Mouse (Mus musculus): Measurements from ENCODE around the gene Tfap2d. TPM values are rescaled to one million over a fixed set of nuclear protein-coding genes. Genes with fewer than 3 reads are reported as not detected.
A peak's percentile ranks its signal among the peaks of the same experiment; 100 is the strongest.

Gene Tfap2d
- not detected in 2 replicates for polyA plus RNA-seq (2015; fragmentation: Nextera tagmentation; extraction: Ambion mirVana)

- H3K4me3 ChIP-seq, result no peak within 1 kb of the TSS
- no peak for ATAC-seq (ENCODE audit: low read depth)
- 2% methylated on average over 6 of the region's 6 CpGs for WGBS
- no peak within 1 kb of the TSS for H3K4me2 ChIP-seq
- no peak within 1 kb of the TSS for H3K9ac ChIP-seq
- peaks cover 99% of the 10 kb centered on the region for H3K27me3 ChIP-seq
- H3K4me1 ChIP-seq (replicated peaks), result no peaks in the 10 kb centered on the region
- H3K36me3 ChIP-seq, result no peaks in the 10 kb centered on the region
- H3K27ac ChIP-seq (replicated peaks), result no peak within 1 kb of the TSS
- H3K9me3 ChIP-seq, result no peaks in the 10 kb centered on the region
Observed at GRCm38 (mm10) chr1:19102631-19103030, at the start of gene Tfap2d. Tfap2d (plus strand) TSS chr1:19103022.

- Histone ChIP-seq H3K4me3 (no peak overlapping the region), H3K9ac (no peak overlapping the region), H3K27me3 (no peaks in the 10 kb centered on the region), H3K27ac (replicated peaks) (no peak overlapping the region), H3K9me3 (no peaks in the 10 kb centered on the region), H3K4me2 (no peak overlapping the region), H3K36me3 (no peaks in the 10 kb centered on the region), H3K4me1 (replicated peaks) (no peaks in the 10 kb centered on the region)
- no peak for ATAC-seq (ENCODE audit: low read depth)
- WGBS, result 10% methylated on average over 3 of the region's 3 CpGs
Observed at GRCm38 (mm10) chr1:19056300-19056699, 46.5 kb upstream of the Tfap2d start.

GRCm38 (mm10) chr1:19056861-19057260 lies 46.0 kb upstream of the Tfap2d start:
- H3K27me3 ChIP-seq, result no peaks in the 10 kb centered on the region
- no peaks in the 10 kb centered on the region for H3K9me3 ChIP-seq
- H3K4me3 ChIP-seq, result no peak overlapping the region
- H3K4me1 ChIP-seq (replicated peaks), result no peaks in the 10 kb centered on the region
- H3K36me3 ChIP-seq, result no peaks in the 10 kb centered on the region
- no peak overlapping the region for H3K27ac ChIP-seq (replicated peaks)
- no peak for ATAC-seq (ENCODE audit: low read depth)
- H3K4me2 ChIP-seq, result no peak overlapping the region
- no peak overlapping the region for H3K9ac ChIP-seq
- WGBS, result 76% methylated on average over 6 of the region's 6 CpGs

- Histone ChIP-seq H3K9me3 (no peaks in the 10 kb centered on the region), H3K4me1 (replicated peaks) (peaks cover 5% of the 10 kb centered on the region; the same call in 1 of the 2 replicates), H3K9ac (no peak overlapping the region), H3K27ac (replicated peaks) (no peak overlapping the region), H3K27me3 (no peaks in the 10 kb centered on the region), H3K4me3 (no peak overlapping the region), H3K36me3 (no peaks in the 10 kb centered on the region), H3K4me2 (peak overlapping the region; percentile 28)
- ATAC-seq (ENCODE audit: low read depth), result peak; percentile 77
- 10% methylated on average over 8 of the region's 8 CpGs for WGBS
Observed at GRCm38 (mm10) chr1:19088078-19088477, 14.7 kb upstream of the Tfap2d start.

GRCm38 (mm10) chr1:19096921-19097320 lies 5.9 kb upstream of the Tfap2d start:
- WGBS, result under 1% methylated on average over 18 of the region's 18 CpGs
- Histone ChIP-seq H3K36me3 (no peaks in the 10 kb centered on the region), H3K4me1 (replicated peaks) (peaks cover 2% of the 10 kb centered on the region; the same call in 1 of the 2 replicates), H3K9me3 (no peaks in the 10 kb centered on the region), H3K27ac (replicated peaks) (no peak overlapping the region), H3K4me3 (no peak overlapping the region), H3K27me3 (peaks cover 83% of the 10 kb centered on the region), H3K4me2 (peak overlapping the region; percentile 31; the same call in 1 of the 2 replicates), H3K9ac (no peak overlapping the region)
- no peak for ATAC-seq (ENCODE audit: low read depth)

- H3K27me3 ChIP-seq, result peaks cover 100% of the 10 kb centered on the region
- H3K4me2 ChIP-seq, result no peak overlapping the region
- H3K4me1 ChIP-seq (replicated peaks), result no peaks in the 10 kb centered on the region
- H3K4me3 ChIP-seq, result no peak overlapping the region
- WGBS, result under 1% methylated on average over 21 of the region's 21 CpGs
- no peak overlapping the region for H3K9ac ChIP-seq
- no peak for ATAC-seq (ENCODE audit: low read depth)
- H3K27ac ChIP-seq (replicated peaks), result no peak overlapping the region
- H3K36me3 ChIP-seq, result no peaks in the 10 kb centered on the region
- H3K9me3 ChIP-seq, result no peaks in the 10 kb centered on the region
Observed at GRCm38 (mm10) chr1:19103316-19103715, 494 bp downstream of the Tfap2d start.

- ATAC-seq (ENCODE audit: low read depth), result no peak; the same call in 1 of the 2 replicates
- no peaks in the 10 kb centered on the region for H3K36me3 ChIP-seq
- no peak overlapping the region for H3K9ac ChIP-seq
- H3K4me1 ChIP-seq (replicated peaks), result no peaks in the 10 kb centered on the region
- H3K4me2 ChIP-seq, result no peak overlapping the region
- WGBS, result under 1% methylated on average over 10 of the region's 10 CpGs
- H3K27ac ChIP-seq (replicated peaks), result no peak overlapping the region
- H3K4me3 ChIP-seq, result no peak overlapping the region
- H3K27me3 ChIP-seq, result peaks cover 100% of the 10 kb centered on the region
- H3K9me3 ChIP-seq, result no peaks in the 10 kb centered on the region
Observed at GRCm38 (mm10) chr1:19103776-19104142, 937 bp downstream of the Tfap2d start.

GRCm38 (mm10) chr1:19104143-19104857 lies 1.5 kb downstream of the Tfap2d start:
- WGBS, result 1% methylated on average over 40 of the region's 40 CpGs
- Histone ChIP-seq H3K9ac (no peak overlapping the region), H3K27me3 (peaks cover 100% of the 10 kb centered on the region), H3K9me3 (no peaks in the 10 kb centered on the region), H3K4me1 (replicated peaks) (no peaks in the 10 kb centered on the region), H3K4me3 (no peak overlapping the region), H3K36me3 (no peaks in the 10 kb centered on the region), H3K27ac (replicated peaks) (no peak overlapping the region), H3K4me2 (no peak overlapping the region)
- ATAC-seq (ENCODE audit: low read depth), result peak; percentile 60; the same call in 1 of the 2 replicates

- Histone ChIP-seq H3K4me2 (no peak overlapping the region), H3K9ac (no peak overlapping the region), H3K4me1 (replicated peaks) (no peaks in the 10 kb centered on the region), H3K27ac (replicated peaks) (no peak overlapping the region), H3K36me3 (no peaks in the 10 kb centered on the region), H3K27me3 (peaks cover 100% of the 10 kb centered on the region), H3K9me3 (no peaks in the 10 kb centered on the region), H3K4me3 (no peak overlapping the region)
- no peak for ATAC-seq (ENCODE audit: low read depth)
- WGBS, result 2% methylated on average over 4 of the region's 4 CpGs
Observed at GRCm38 (mm10) chr1:19106401-19106800, 3.6 kb downstream of the Tfap2d start.

GRCm38 (mm10) chr1:19106841-19107800 lies 4.3 kb downstream of the Tfap2d start:
- no peak for ATAC-seq (ENCODE audit: low read depth)
- Histone ChIP-seq H3K27me3 (peaks cover 100% of the 10 kb centered on the region), H3K27ac (replicated peaks) (no peak overlapping the region), H3K4me2 (no peak overlapping the region), H3K9ac (no peak overlapping the region), H3K4me3 (no peak overlapping the region), H3K4me1 (replicated peaks) (no peaks in the 10 kb centered on the region), H3K9me3 (no peaks in the 10 kb centered on the region), H3K36me3 (no peaks in the 10 kb centered on the region)
- under 1% methylated on average over 13 of the region's 13 CpGs for WGBS

GRCm38 (mm10) chr1:19107801-19108200 lies 5.0 kb downstream of the Tfap2d start:
- 2% methylated on average over 3 of the region's 3 CpGs for WGBS
- Histone ChIP-seq H3K9ac (no peak overlapping the region), H3K9me3 (no peaks in the 10 kb centered on the region), H3K27me3 (peaks cover 100% of the 10 kb centered on the region), H3K4me3 (no peak overlapping the region), H3K27ac (replicated peaks) (no peak overlapping the region), H3K4me1 (replicated peaks) (no peaks in the 10 kb centered on the region), H3K4me2 (no peak overlapping the region), H3K36me3 (no peaks in the 10 kb centered on the region)
- ATAC-seq (ENCODE audit: low read depth), result no peak

- Histone ChIP-seq H3K4me3 (no peak overlapping the region), H3K27ac (replicated peaks) (no peak overlapping the region), H3K4me1 (replicated peaks) (no peaks in the 10 kb centered on the region), H3K9ac (no peak overlapping the region), H3K27me3 (peaks cover 98% of the 10 kb centered on the region), H3K36me3 (no peaks in the 10 kb centered on the region), H3K9me3 (no peaks in the 10 kb centered on the region), H3K4me2 (no peak overlapping the region)
- no peak for ATAC-seq (ENCODE audit: low read depth)
- WGBS, result under 1% methylated on average over 16 of the region's 16 CpGs
Observed at GRCm38 (mm10) chr1:19109711-19110110, 6.9 kb downstream of the Tfap2d start.

Data from neural tube, embryonic 13.5 days (tissue).